Mouse (Mus musculus): ENCODE measurements at regions not wholly inside any gene's neighbourhood (a gene's known extent, or its start where the extent isn't known, plus 50 kb on each side); places are given as distances from the start of the nearest gene placed in this dataset.

GRCm38 (mm10) chr5:69721351-69722006, 129.3 kb upstream of the Gnpda2 start:
- TF ChIP-seq CTCF (IDR thresholded peaks at IDR 0.05 in 2 of 3, conservative IDR thresholded peaks at IDR 0.05 in 1 of 3; ENCODE audit: control insufficient read depth in 1 of 3, insufficient read depth in 1 of 3, low read depth in 2 of 3, low read length in 3 of 3, poor library complexity in 1 of 3, severe bottlenecking in 1 of 3), result no peak
- no peak for TF ChIP-seq TAL1 (IDR thresholded peaks at IDR 0.05; ENCODE audit: low read length)
- TF ChIP-seq POLR2A (IDR thresholded peaks at IDR 0.05; ENCODE audit: control insufficient read depth in 1 of 2, insufficient read depth in 1 of 2, low read depth in 1 of 2, low read length in 2 of 2, poor library complexity in 1 of 2), result no peak
